Mouse (Mus musculus) liver, postnatal 0 days (tissue): ENCODE data around the gene Tomm22. TPM values are rescaled to one million over a fixed set of nuclear protein-coding genes. Genes with fewer than 3 reads are reported as not detected.

Source experiments
- ATAC-seq: fragments of 200-750 bp; cut with Nextera tagmentation; 2 replicates; pipeline ENCODE4 v1.8.0; 2017; ENCODE audit warnings: mild to moderate bottlenecking, moderate library complexity
- DNase-seq: peaks from one replicate; pipeline ENCODE4 v3.0.0-alpha.2; 2016
- H3K27ac ChIP-seq: fragments of 300-500 bp; sonication (generic); 2 replicates; pipeline ENCODE4 v1.5.1; 2014; ENCODE audit warnings: antibody characterized with exemption, moderate library complexity, mild to moderate bottlenecking, low read depth
- H3K27me3 ChIP-seq: fragments of 300-500 bp; sonication (generic); 2 replicates; pipeline ENCODE4 v1.6.1; 2014; ENCODE audit warnings: low read length, control low read depth, mixed read lengths; ENCODE audit not compliant: insufficient read depth
- H3K36me3 ChIP-seq: fragments of 300-500 bp; sonication (generic); replicated peaks from 2 replicates; pipeline ENCODE4 v1.6.1; 2014; ENCODE audit warnings: mild to moderate bottlenecking, control low read depth, low read length, moderate library complexity, mixed read lengths; ENCODE audit not compliant: insufficient read depth
- H3K4me1 ChIP-seq: fragments of 300-500 bp; sonication (generic); 2 replicates; pipeline ENCODE4 v1.6.1; 2014; ENCODE audit warnings: antibody characterized with exemption, mild to moderate bottlenecking, control low read depth; ENCODE audit not compliant: insufficient read depth
- H3K4me2 ChIP-seq: fragments of 300-500 bp; sonication (generic); 2 replicates; pipeline ENCODE4 v1.6.1; 2014; ENCODE audit warnings: low read depth, mild to moderate bottlenecking, low read length, moderate library complexity, mixed read lengths
- H3K4me3 ChIP-seq: fragments of 300-500 bp; sonication (generic); 2 replicates; pipeline ENCODE4 v1.5.1; 2014; ENCODE audit warnings: low read depth, low read length
- H3K9ac ChIP-seq: fragments of 300-500 bp; sonication (generic); replicated peaks from 2 replicates; pipeline ENCODE4 v1.6.1; 2014; ENCODE audit warnings: mild to moderate bottlenecking, moderate library complexity
- H3K9me3 ChIP-seq: fragments of 300-500 bp; sonication (generic); 2 replicates; pipeline ENCODE4 v1.6.1; 2016; ENCODE audit warnings: mild to moderate bottlenecking, control low read depth, low read length, mixed read lengths
- CTCF ChIP-seq: sonication (generic); IDR thresholded peaks from 2 replicates; pipeline ENCODE4 v1.5.1; 2016; ENCODE audit warnings: antibody characterized with exemption, low read depth
- EP300 ChIP-seq: IDR thresholded peaks from 2 replicates; pipeline ENCODE4 v1.6.1; 2016; ENCODE audit warnings: antibody characterized with exemption, low read depth, mild to moderate bottlenecking
- WGBS: fragments of 180-500 bp; shearing (Covaris S2); extraction: QIAGEN DNeasy Blood & Tissue Kit; methylation state at CpG from one replicate; pipeline ENCODE4 v1.1.7; 2014; ENCODE audit not compliant: insufficient replicate concordance; 5-methylcytosine and 5-hydroxymethylcytosine counted together
- polyA plus RNA-seq: library from polyadenylated mRNA; unstranded; fragments of >200 nt; fragmentation: Nextera tagmentation; extraction: Ambion mirVana; gene quantifications from 2 replicates; pipeline ENCODE4 v1.2.1, GENCODE M21; 2015

The Tomm22 gene
- polyA plus RNA-seq, 1 experiment from 2014 or later = 123 TPM

- no peaks in the 10 kb centered on the region for H3K27me3 ChIP-seq
- H3K9ac ChIP-seq = no peak overlapping the region
- H3K9me3 ChIP-seq = no peaks in the 10 kb centered on the region
- peaks cover 69% of the 10 kb centered on the region for H3K36me3 ChIP-seq
- no peak overlapping the region for H3K4me2 ChIP-seq
- ATAC-seq (no peak), DNase-seq (no peak)
- no peak for TF ChIP-seq EP300
- TF ChIP-seq CTCF = no peak
- no peak overlapping the region for H3K27ac ChIP-seq
- H3K4me1 ChIP-seq = no peaks in the 10 kb centered on the region
- 61% methylated on average over 4 of the region's 4 CpGs for WGBS
- no peak overlapping the region for H3K4me3 ChIP-seq
Observed at GRCm38 (mm10) chr15:79720796-79721195, 50.1 kb downstream of the Tomm22 start.

Other genes starting within 250 kb of the Tomm22 start
- gene Csnk1e, start 215.3 kb upstream of the Tomm22 start, polyA plus RNA-seq = 7.5 and 8.9 TPM in 2 replicates
- not detected in 2 replicates for gene Kcnj4, start 165.6 kb upstream of the Tomm22 start, polyA plus RNA-seq
- gene Kdelr3, start 154.4 kb upstream of the Tomm22 start, polyA plus RNA-seq = 3.4 and 3.5 TPM in 2 replicates
- gene Ddx17, start 124.1 kb upstream of the Tomm22 start, polyA plus RNA-seq = 9.3 and 9.7 TPM in 2 replicates
- 0.15 and 0.25 TPM in 2 replicates for gene Dmc1, start 65.8 kb upstream of the Tomm22 start, polyA plus RNA-seq
- gene Fam227a, start 11.9 kb upstream of the Tomm22 start, polyA plus RNA-seq = 0.13 and 0.18 TPM in 2 replicates
- 8.5 and 8.8 TPM in 2 replicates for gene Cby1, start 11.7 kb upstream of the Tomm22 start, polyA plus RNA-seq
- 13.3 and 13.9 TPM in 2 replicates for gene Josd1, start 17.1 kb downstream of the Tomm22 start, polyA plus RNA-seq
- gene Gtpbp1, start 20.0 kb downstream of the Tomm22 start, polyA plus RNA-seq = 14.8 and 16.8 TPM in 2 replicates
- 3.3 and 4.2 TPM in 2 replicates for gene Sun2, start 71.7 kb downstream of the Tomm22 start, polyA plus RNA-seq
- gene Dnal4, start 107.0 kb downstream of the Tomm22 start, polyA plus RNA-seq = 9.7 and 10.2 TPM in 2 replicates
- gene Nptxr, start 133.9 kb downstream of the Tomm22 start, polyA plus RNA-seq = 0.09 and 0.13 TPM in 2 replicates
- not detected in 2 replicates for gene Npcd, start 163.4 kb downstream of the Tomm22 start, polyA plus RNA-seq
- gene Cbx6, start 163.8 kb downstream of the Tomm22 start, polyA plus RNA-seq = 3.9 and 4.4 TPM in 2 replicates
- 34.6 and 38.1 TPM in 2 replicates for gene Apobec3, start 220.8 kb downstream of the Tomm22 start, polyA plus RNA-seq